Mouse (Mus musculus) liver, adult 2 months (tissue): ENCODE results near the gene Map2k5.

Experiments
- CTCF ChIP-seq: fragments of 200-500 bp; IDR thresholded peaks from 2 replicates; pipeline ENCODE4 v1.5.1; 2011; ENCODE audit warnings: low read depth, low read length, control low read depth
- POLR2A ChIP-seq: fragments of 200-500 bp; IDR thresholded peaks from 2 replicates; pipeline ENCODE4 v1.6.1; 2011; ENCODE audit warnings: low read length, control low read depth; ENCODE audit not compliant: insufficient read depth; ENCODE audit errors: extremely low read depth

GRCm38 (mm10) chr9:63230289-63230688, 147.4 kb downstream of the Map2k5 start:
- TF ChIP-seq CTCF (no peak), POLR2A (no peak)
